Mouse (Mus musculus) MEL (cell line): Measurements from ENCODE around the gene Tbx19. TPM values are rescaled to one million over a fixed set of nuclear protein-coding genes. Genes with fewer than 3 reads are reported as not detected.

Experiments used
- DNase-seq: peaks from one replicate; pipeline ENCODE4 v3.0.0; 2011; ENCODE audit warnings: low read depth, low spot score
- H3K27ac ChIP-seq: 2 replicates; pipeline ENCODE4 v1.5.1; 2012; ENCODE audit warnings: low read depth, mild to moderate bottlenecking, control low read depth, low read length, moderate library complexity; ENCODE audit not compliant: control insufficient read depth
- H3K27me3 ChIP-seq, 2 experiments: fragments of 150-350 bp in 1 of 2; sonication (generic) in 1 of 2; 2 replicates each; pipeline ENCODE4 v1.6.1; 2012; ENCODE audit warnings: low read length in 2 of 2, mild to moderate bottlenecking in 2 of 2, improper control_type of control experiment in 1 of 2, moderate library complexity in 1 of 2; ENCODE audit not compliant: insufficient read depth in 2 of 2, control insufficient read depth in 1 of 2
- H3K36me3 ChIP-seq, 2 experiments: 2 replicates each; pipeline ENCODE4 v1.6.1; 2012 to 2014; ENCODE audit warnings: low read length in 2 of 2, improper control_type of control experiment in 1 of 2, inconsistent platforms in 1 of 2, mild to moderate bottlenecking in 1 of 2; ENCODE audit not compliant: insufficient read depth in 2 of 2, control insufficient read depth in 1 of 2
- H3K4me1 ChIP-seq, 2 experiments: fragments of 150-350 bp in 1 of 2; sonication (generic) in 1 of 2; 2 replicates each; pipeline ENCODE4 v1.6.1; 2012; ENCODE audit warnings: low read length in 2 of 2, improper control_type of control experiment in 1 of 2, mild to moderate bottlenecking in 1 of 2; ENCODE audit not compliant: insufficient read depth in 2 of 2, control insufficient read depth in 1 of 2
- H3K4me3 ChIP-seq, 2 experiments: fragments of 150-350 bp in 1 of 2; sonication (generic) in 1 of 2; 2 replicates each; pipeline ENCODE4 v1.5.1; 2012; ENCODE audit warnings: low read depth in 2 of 2, low read length in 2 of 2, mild to moderate bottlenecking in 2 of 2, moderate library complexity in 2 of 2, control low read depth in 1 of 2, improper control_type of control experiment in 1 of 2; ENCODE audit not compliant: control insufficient read depth in 1 of 2, insufficient read depth in 1 of 2
- H3K79me2 ChIP-seq: 2 replicates; pipeline ENCODE4 v1.6.1; 2012; ENCODE audit warnings: mild to moderate bottlenecking, low read length, moderate library complexity; ENCODE audit not compliant: control insufficient read depth, poor library complexity, insufficient read depth
- H3K9ac ChIP-seq: 2 replicates; pipeline ENCODE4 v1.6.1; 2012; ENCODE audit warnings: low read depth, mild to moderate bottlenecking, control low read depth, low read length, moderate library complexity; ENCODE audit not compliant: control insufficient read depth, poor library complexity, severe bottlenecking
- H3K9me3 ChIP-seq: fragments of 150-350 bp; sonication (generic); replicated peaks from 2 replicates; pipeline ENCODE4 v1.6.1; 2012; ENCODE audit warnings: mild to moderate bottlenecking, low read length, improper control_type of control experiment, moderate library complexity; ENCODE audit not compliant: insufficient read depth
- BHLHE40 ChIP-seq: IDR thresholded peaks from 2 replicates; pipeline ENCODE4 v1.6.1; 2012; ENCODE audit warnings: low read depth, mild to moderate bottlenecking, inconsistent platforms, low read length, improper control_type of control experiment, borderline replicate concordance
- CHD1 ChIP-seq: IDR thresholded peaks from 2 replicates; pipeline ENCODE4 v1.6.1; 2012; ENCODE audit warnings: low read depth, mild to moderate bottlenecking, inconsistent platforms, low read length, improper control_type of control experiment
- CHD2 ChIP-seq: IDR thresholded peaks from 2 replicates; pipeline ENCODE4 v1.6.1; 2011; ENCODE audit warnings: low read length, improper control_type of control experiment
- CTCF ChIP-seq, 3 experiments: IDR thresholded peaks in 2 of 3; conservative IDR thresholded peaks in 1 of 3; 2 replicates each; pipeline ENCODE4 v1.5.1; 2011 to 2012; ENCODE audit warnings: low read length in 3 of 3, low read depth in 2 of 3, mild to moderate bottlenecking in 2 of 3, improper control_type of control experiment in 1 of 3, inconsistent platforms in 1 of 3, mixed read lengths in 1 of 3, moderate library complexity in 1 of 3; ENCODE audit not compliant: control insufficient read depth in 1 of 3, insufficient read depth in 1 of 3, poor library complexity in 1 of 3, severe bottlenecking in 1 of 3
- GABPA ChIP-seq: IDR thresholded peaks from 2 replicates; pipeline ENCODE4 v1.6.1; 2012; ENCODE audit warnings: low read depth, mild to moderate bottlenecking, inconsistent platforms, low read length, improper control_type of control experiment, moderate library complexity
- GATA1 ChIP-seq: IDR thresholded peaks from 2 replicates; pipeline ENCODE4 v1.6.1; 2011; ENCODE audit warnings: low read depth, low read length, improper control_type of control experiment
- HCFC1 ChIP-seq: IDR thresholded peaks from 2 replicates; pipeline ENCODE4 v1.6.1; 2012; ENCODE audit warnings: low read depth, mild to moderate bottlenecking, inconsistent platforms, low read length, improper control_type of control experiment, moderate library complexity
- JUND ChIP-seq: IDR thresholded peaks from 2 replicates; pipeline ENCODE4 v1.6.1; 2011; ENCODE audit warnings: low read depth, mild to moderate bottlenecking, improper control_type of control experiment, low read length
- KAT2A ChIP-seq: conservative IDR thresholded peaks from 2 replicates; pipeline ENCODE4 v1.6.1; 2012; ENCODE audit warnings: low read depth, low read length, improper control_type of control experiment, inconsistent platforms
- MAFK ChIP-seq: IDR thresholded peaks from 2 replicates; pipeline ENCODE4 v1.6.1; 2011; ENCODE audit warnings: low read depth, mild to moderate bottlenecking, low read length, improper control_type of control experiment, borderline replicate concordance
- MAZ ChIP-seq: IDR thresholded peaks from 2 replicates; pipeline ENCODE4 v1.6.1; 2012; ENCODE audit warnings: low read depth, mild to moderate bottlenecking, inconsistent platforms, low read length, improper control_type of control experiment
- MXI1 ChIP-seq: IDR thresholded peaks from 2 replicates; pipeline ENCODE4 v1.6.1; 2011; ENCODE audit warnings: mild to moderate bottlenecking, low read depth, low read length, improper control_type of control experiment
- MYB ChIP-seq: IDR thresholded peaks from 2 replicates; pipeline ENCODE4 v1.6.1; 2011; ENCODE audit warnings: mild to moderate bottlenecking, low read depth, low read length, improper control_type of control experiment
- POLR2AphosphoS2 ChIP-seq: IDR thresholded peaks from 2 replicates; pipeline ENCODE4 v1.6.1; 2011; ENCODE audit warnings: low read length, improper control_type of control experiment
- SIN3A ChIP-seq: IDR thresholded peaks from 2 replicates; pipeline ENCODE4 v1.6.1; 2012; ENCODE audit warnings: low read length, improper control_type of control experiment, inconsistent platforms
- SMC3 ChIP-seq: IDR thresholded peaks from 2 replicates; pipeline ENCODE4 v1.6.1; 2011; ENCODE audit warnings: low read depth, low read length, improper control_type of control experiment
- TAL1 ChIP-seq: IDR thresholded peaks from 2 replicates; pipeline ENCODE4 v1.6.1; 2012; ENCODE audit warnings: mild to moderate bottlenecking, inconsistent platforms, low read length, moderate library complexity, mixed read lengths
- TBP ChIP-seq: IDR thresholded peaks from 2 replicates; pipeline ENCODE4 v1.8.0; 2011; ENCODE audit warnings: low read depth, low read length, improper control_type of control experiment
- TCF12 ChIP-seq: IDR thresholded peaks from 2 replicates; pipeline ENCODE4 v1.6.1; 2014; ENCODE audit warnings: low read depth, mild to moderate bottlenecking, inconsistent platforms, low read length, improper control_type of control experiment, moderate library complexity
- USF1 ChIP-seq: IDR thresholded peaks from 2 replicates; pipeline ENCODE4 v1.6.1; 2014; ENCODE audit warnings: low read depth, mild to moderate bottlenecking, inconsistent platforms, low read length, improper control_type of control experiment, moderate library complexity
- ZC3H11A ChIP-seq: IDR thresholded peaks from 2 replicates; pipeline ENCODE4 v1.6.1; 2012; ENCODE audit warnings: low read depth, mild to moderate bottlenecking, inconsistent platforms, low read length, improper control_type of control experiment
- ZKSCAN1 ChIP-seq: IDR thresholded peaks from 2 replicates; pipeline ENCODE4 v1.6.1; 2012; ENCODE audit warnings: low read depth, mild to moderate bottlenecking, inconsistent platforms, low read length, improper control_type of control experiment, moderate library complexity
- ZMIZ1 ChIP-seq: IDR thresholded peaks from 2 replicates; pipeline ENCODE4 v1.6.1; 2012; ENCODE audit warnings: low read depth, mild to moderate bottlenecking, inconsistent platforms, low read length, improper control_type of control experiment, moderate library complexity
- polyA plus RNA-seq, 2 experiments: library from polyadenylated mRNA; stranded (reverse) in 1 of 2; unstranded in 1 of 2; fragments of >175 nt in 1 of 2; fragments of >200 nt in 1 of 2; gene quantifications; 2 replicates each; pipeline versions ENCODE4 v1.2.1 to v1.2.4; 2012; ENCODE audit warnings: low replicate concordance in 2 of 2, low read depth in 1 of 2; ENCODE audit not compliant: insufficient read length in 2 of 2, insufficient read depth in 1 of 2, missing spikeins in 1 of 2
- total RNA-seq: library from RNA; depleted of rRNA; stranded (reverse); fragments of 300-350 nt; gene quantifications from 2 replicates; pipeline ENCODE4 v1.2.3, GENCODE M21; 2012

Gene Tbx19
- total and polyA plus RNA-seq, 3 experiments, result 0.19 TPM; not detected in 2

GRCm38 (mm10) chr1:165203488-165204035, 43.0 kb upstream of the Tbx19 start:
- no peaks in the 10 kb centered on the region; a peak in 2 of 4 replicates for H3K27me3 ChIP-seq
- H3K9me3 ChIP-seq, result no peaks in the 10 kb centered on the region
- no peaks in the 10 kb centered on the region; a peak in 1 of 4 replicates for H3K36me3 ChIP-seq
- H3K79me2 ChIP-seq, result no peaks in the 10 kb centered on the region
- no peak overlapping the region for H3K27ac ChIP-seq
- H3K4me3 ChIP-seq, result no peak overlapping the region
- no peak overlapping the region for H3K9ac ChIP-seq
- no peak for DNase-seq
- TF ChIP-seq MXI1 (no peak), POLR2AphosphoS2 (no peak), TAL1 (no peak), JUND (no peak), GATA1 (no peak), CHD2 (no peak), KAT2A (no peak), TCF12 (no peak), USF1 (no peak), BHLHE40 (no peak), GABPA (no peak), TBP (no peak), MAZ (no peak), SIN3A (no peak), CHD1 (no peak), HCFC1 (no peak), ZKSCAN1 (no peak)
- H3K4me1 ChIP-seq, result peaks cover 0 to 3% of the 10 kb centered on the region in 2 experiments; a peak in 2 of 4 replicates

DNA sequence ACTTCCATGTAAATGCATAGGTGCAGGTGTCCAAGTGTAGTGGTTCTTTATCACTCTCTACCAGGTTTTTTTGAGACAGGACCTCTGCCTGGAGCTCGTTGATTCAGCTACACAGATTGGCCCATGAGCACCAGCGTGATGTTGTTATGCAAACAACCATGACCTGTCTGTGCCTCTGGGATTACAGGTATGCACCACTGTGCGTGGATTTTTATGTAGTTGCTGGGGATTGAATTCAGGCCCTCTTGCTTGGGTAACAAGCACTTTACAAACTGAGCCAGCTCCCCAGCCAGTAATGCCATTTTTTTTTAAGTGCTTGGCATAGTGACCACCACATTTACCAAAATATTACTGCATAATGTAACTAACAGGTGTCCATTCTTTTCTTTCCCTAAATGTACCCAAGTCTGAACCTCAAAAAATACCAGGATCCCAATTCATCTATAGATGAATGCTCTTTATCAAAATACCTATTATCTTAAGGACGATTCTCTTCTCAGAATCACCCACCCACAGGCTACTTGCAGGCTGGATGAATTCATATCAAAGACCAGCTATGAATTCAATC, 41.0 kb upstream of the Tbx19 start:
- H3K9me3 ChIP-seq, result no peaks in the 10 kb centered on the region
- H3K9ac ChIP-seq, result no peak overlapping the region
- no peak overlapping the region for H3K27ac ChIP-seq
- H3K4me1 ChIP-seq, result peaks cover 3 to 9% of the 10 kb centered on the region in 2 experiments
- H3K4me3 ChIP-seq, result no peak overlapping the region
- TF ChIP-seq ZMIZ1 (no peak), BHLHE40 (no peak), MYB (no peak), SMC3 (no peak), ZC3H11A (no peak), MAFK (no peak), HCFC1 (no peak), CTCF (IDR thresholded peaks at IDR 0.05 in 2 of 3, conservative IDR thresholded peaks at IDR 0.05 in 1 of 3; ENCODE audit: control insufficient read depth in 1 of 3, insufficient read depth in 1 of 3, low read depth in 2 of 3, low read length in 3 of 3, poor library complexity in 1 of 3, severe bottlenecking in 1 of 3) (no peak), JUND (no peak)
- no peaks in the 10 kb centered on the region; a peak in 2 of 4 replicates for H3K27me3 ChIP-seq
- H3K79me2 ChIP-seq, result no peaks in the 10 kb centered on the region
- peaks cover 0 to 7% of the 10 kb centered on the region in 2 experiments; a peak in 2 of 4 replicates for H3K36me3 ChIP-seq
- no peak for DNase-seq
